Mouse (Mus musculus) neural tube, embryonic 13.5 days (tissue): ENCODE data around the gene Slc1a4. TPM values are rescaled to one million over a fixed set of nuclear protein-coding genes. Genes with fewer than 3 reads are reported as not detected.
A peak's percentile ranks its signal among the peaks of the same experiment; 100 is the strongest.

Experiments
- ATAC-seq: fragments of 200-750 bp; cut with Nextera tagmentation; 2 replicates; pipeline ENCODE4 v1.8.0; 2017; ENCODE audit warnings: low read depth, mild to moderate bottlenecking, moderate TSS enrichment, moderate library complexity
- H3K27ac ChIP-seq: fragments of 300-500 bp; sonication (generic); replicated peaks from 2 replicates; pipeline ENCODE4 v1.5.1; 2015; ENCODE audit warnings: moderate library complexity, mild to moderate bottlenecking, inconsistent platforms
- H3K27me3 ChIP-seq: fragments of 300-500 bp; sonication (generic); 2 replicates; pipeline ENCODE4 v1.6.1; 2015; ENCODE audit warnings: mild to moderate bottlenecking, inconsistent platforms
- H3K36me3 ChIP-seq: fragments of 300-500 bp; sonication (generic); 2 replicates; pipeline ENCODE4 v1.6.1; 2015; ENCODE audit warnings: mild to moderate bottlenecking, inconsistent platforms
- H3K4me1 ChIP-seq: fragments of 300-500 bp; sonication (generic); replicated peaks from 2 replicates; pipeline ENCODE4 v1.6.1; 2015; ENCODE audit warnings: inconsistent platforms
- H3K4me2 ChIP-seq: fragments of 300-500 bp; sonication (generic); 2 replicates; pipeline ENCODE4 v1.6.1; 2015; ENCODE audit warnings: inconsistent platforms, mild to moderate bottlenecking, moderate library complexity
- H3K4me3 ChIP-seq: fragments of 300-500 bp; sonication (generic); 2 replicates; pipeline ENCODE4 v1.5.1; 2015; ENCODE audit warnings: mild to moderate bottlenecking, inconsistent platforms
- H3K9ac ChIP-seq: fragments of 300-500 bp; sonication (generic); 2 replicates; pipeline ENCODE4 v1.6.1; 2015; ENCODE audit warnings: moderate library complexity, mild to moderate bottlenecking, inconsistent platforms
- H3K9me3 ChIP-seq: fragments of 300-500 bp; sonication (generic); 2 replicates; pipeline ENCODE4 v1.6.1; 2016; ENCODE audit warnings: inconsistent platforms
- WGBS: fragments of 180-500 bp; shearing (Covaris S2); methylation state at CpG from one replicate; pipeline ENCODE4 v1.1.7; 2015; 5-methylcytosine and 5-hydroxymethylcytosine counted together
- polyA plus RNA-seq: library from polyadenylated mRNA; unstranded; fragments of >200 nt; fragmentation: Nextera tagmentation; extraction: Ambion mirVana; gene quantifications from 2 replicates; pipeline ENCODE4 v1.2.1, GENCODE M21; 2015

Slc1a4 gene
- 37.6 and 41.2 TPM in 2 replicates for polyA plus RNA-seq

DNA sequence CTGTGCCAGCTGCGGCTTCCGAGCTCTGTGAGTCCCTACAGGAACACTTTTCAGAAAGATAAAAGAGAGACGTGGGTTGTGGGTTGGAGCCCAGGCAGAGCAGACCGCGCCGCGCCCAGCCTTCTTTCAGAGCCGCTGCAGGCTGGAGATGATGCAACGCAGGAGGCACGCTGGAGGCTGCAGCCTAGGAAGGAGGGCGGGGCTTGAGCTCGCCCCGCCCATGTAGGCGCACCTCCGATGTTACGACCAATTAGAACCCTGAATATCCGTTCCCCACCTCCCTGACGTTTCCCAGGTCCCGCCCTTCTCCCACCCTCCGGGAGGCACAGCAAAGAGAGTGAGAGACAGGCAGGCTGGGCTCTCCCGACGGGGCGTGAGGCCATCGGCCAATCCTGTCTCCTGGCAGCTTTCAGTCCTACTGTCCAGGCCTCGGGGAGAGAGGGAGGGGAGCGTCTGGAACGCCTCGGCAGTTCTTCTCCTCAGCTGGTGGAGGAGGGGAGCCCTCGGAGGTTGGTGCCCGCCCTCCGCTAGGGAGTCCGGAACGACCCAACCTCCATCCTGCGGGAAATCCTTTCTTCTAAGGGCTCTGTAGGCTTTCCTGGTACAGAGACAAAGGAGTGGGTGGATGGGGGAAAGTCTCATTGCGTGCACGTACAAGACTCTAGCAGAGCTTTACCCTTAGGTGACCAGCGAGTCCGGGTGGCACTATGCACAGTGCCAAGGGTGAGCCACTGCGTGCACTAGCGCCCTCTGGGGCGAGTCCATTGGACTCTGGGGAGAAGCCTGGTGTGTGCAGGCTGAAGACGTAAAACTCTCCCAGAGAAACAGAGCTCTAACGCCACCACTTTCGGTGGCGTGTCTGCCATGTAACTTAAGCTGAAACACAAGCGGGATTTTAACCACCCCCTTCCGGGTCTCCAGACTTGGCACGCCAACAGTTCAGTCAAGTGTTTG, at the start of gene Slc1a4:
Gene Slc1a4 (minus strand): TSS at position 153 of the 954 bp plus-strand sequence.
- peak; percentile 99 for ATAC-seq

DNA sequence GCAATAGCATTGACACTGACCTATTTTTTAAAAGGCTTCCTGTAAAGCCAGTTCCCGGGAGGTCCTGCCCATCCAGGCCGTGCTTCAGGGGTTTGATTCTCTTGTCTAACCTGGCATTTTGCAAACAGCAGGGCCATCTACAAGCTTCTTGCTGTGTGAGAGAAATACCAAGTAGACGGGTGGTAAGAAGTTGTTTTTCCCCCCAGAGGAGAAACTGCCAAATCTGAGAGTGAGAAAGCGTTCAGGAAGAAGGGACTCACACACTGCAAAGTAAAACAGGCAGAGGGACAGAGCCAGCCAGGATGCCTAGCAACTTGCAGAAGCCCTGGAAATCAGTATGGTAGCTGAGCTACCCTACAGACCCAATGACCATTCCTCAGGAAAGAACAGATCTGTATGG, 47.6 kb upstream of the Slc1a4 start:
- no peak overlapping the region for H3K4me3 ChIP-seq
- H3K9me3 ChIP-seq, result no peaks in the 10 kb centered on the region
- H3K4me1 ChIP-seq, result no peaks in the 10 kb centered on the region
- H3K4me2 ChIP-seq, result no peak overlapping the region
- H3K36me3 ChIP-seq, result no peaks in the 10 kb centered on the region
- no peaks in the 10 kb centered on the region for H3K27me3 ChIP-seq
- H3K27ac ChIP-seq, result no peak overlapping the region
- 81% methylated on average over 4 of the region's 4 CpGs for WGBS
- no peak overlapping the region for H3K9ac ChIP-seq
- ATAC-seq, result no peak

More for the DNA sequence above, at the start of gene Slc1a4:
- H3K4me3 ChIP-seq, result peak within 1 kb of the TSS; percentile 71
- no peaks in the 10 kb centered on the region for H3K9me3 ChIP-seq
- peak within 1 kb of the TSS; percentile 97 for H3K27ac ChIP-seq
- under 1% methylated on average over 48 of the region's 48 CpGs for WGBS
- peaks cover 34% of the 10 kb centered on the region for H3K4me1 ChIP-seq
- peak within 1 kb of the TSS; percentile 82 for H3K4me2 ChIP-seq
- H3K27me3 ChIP-seq, result no peaks in the 10 kb centered on the region
- no peaks in the 10 kb centered on the region for H3K36me3 ChIP-seq
- peak within 1 kb of the TSS; percentile 84 for H3K9ac ChIP-seq

DNA sequence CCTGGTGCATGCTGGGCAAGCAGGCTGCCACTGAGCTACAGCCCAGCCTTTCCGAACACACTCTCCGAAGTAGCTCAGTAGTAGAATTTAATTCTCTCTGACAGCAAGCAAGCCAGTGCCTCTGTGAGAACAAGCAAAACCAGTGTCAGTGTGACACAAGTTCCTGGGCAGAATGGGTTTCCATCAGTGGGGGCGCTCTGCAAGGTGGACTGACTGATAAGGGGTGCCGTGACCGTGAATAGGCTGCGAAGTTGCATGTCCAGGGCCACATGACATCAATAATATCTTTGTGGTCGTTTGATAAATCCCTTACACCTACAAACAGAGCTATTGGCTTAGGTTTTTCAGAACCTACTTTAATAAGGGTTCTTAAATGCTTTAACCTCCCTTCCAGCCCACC, 44.1 kb upstream of the Slc1a4 start:
- Histone ChIP-seq H3K27me3 (no peaks in the 10 kb centered on the region), H3K27ac (no peak overlapping the region), H3K9ac (no peak overlapping the region), H3K4me2 (no peak overlapping the region), H3K4me3 (no peak overlapping the region), H3K36me3 (no peaks in the 10 kb centered on the region), H3K4me1 (no peaks in the 10 kb centered on the region), H3K9me3 (no peaks in the 10 kb centered on the region)
- 89% methylated on average over 7 of the region's 7 CpGs for WGBS
- ATAC-seq, result no peak

DNA sequence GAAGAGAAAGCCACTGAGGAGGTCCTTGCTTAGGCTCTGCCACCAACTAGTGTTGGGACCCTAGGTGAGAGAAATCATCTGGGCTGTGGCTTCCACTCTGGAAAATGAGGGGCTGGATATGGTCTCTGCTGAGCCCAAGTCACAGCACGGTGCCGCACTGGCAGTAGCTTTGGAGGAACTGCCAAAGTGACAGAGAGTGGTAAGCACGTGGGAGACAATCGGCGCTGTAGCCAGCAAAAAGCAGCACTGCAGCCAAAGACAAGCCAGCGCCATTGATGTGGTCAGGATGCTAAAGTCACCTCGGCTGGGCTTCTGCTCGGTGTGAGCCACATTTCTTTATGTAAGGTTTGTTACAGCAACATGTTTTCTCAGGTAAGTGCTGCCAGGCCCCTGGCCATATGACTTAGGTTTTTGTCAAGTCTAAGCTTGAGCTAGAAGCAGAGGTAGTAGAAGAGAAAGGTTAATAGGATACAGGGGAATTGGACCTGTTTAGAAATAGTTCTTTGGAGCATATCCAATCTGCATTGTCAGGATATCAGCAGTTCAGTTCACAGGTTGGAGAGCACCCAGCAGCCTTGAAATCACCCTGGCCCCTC, 40.2 kb upstream of the Slc1a4 start:
- H3K9ac ChIP-seq, result no peak overlapping the region
- H3K27me3 ChIP-seq, result no peaks in the 10 kb centered on the region
- H3K4me2 ChIP-seq, result no peak overlapping the region
- ATAC-seq, result no peak
- H3K4me3 ChIP-seq, result no peak overlapping the region
- H3K9me3 ChIP-seq, result no peaks in the 10 kb centered on the region
- H3K27ac ChIP-seq, result no peak overlapping the region
- H3K36me3 ChIP-seq, result no peaks in the 10 kb centered on the region
- WGBS, result 79% methylated on average over 8 of the region's 8 CpGs
- no peaks in the 10 kb centered on the region for H3K4me1 ChIP-seq

DNA sequence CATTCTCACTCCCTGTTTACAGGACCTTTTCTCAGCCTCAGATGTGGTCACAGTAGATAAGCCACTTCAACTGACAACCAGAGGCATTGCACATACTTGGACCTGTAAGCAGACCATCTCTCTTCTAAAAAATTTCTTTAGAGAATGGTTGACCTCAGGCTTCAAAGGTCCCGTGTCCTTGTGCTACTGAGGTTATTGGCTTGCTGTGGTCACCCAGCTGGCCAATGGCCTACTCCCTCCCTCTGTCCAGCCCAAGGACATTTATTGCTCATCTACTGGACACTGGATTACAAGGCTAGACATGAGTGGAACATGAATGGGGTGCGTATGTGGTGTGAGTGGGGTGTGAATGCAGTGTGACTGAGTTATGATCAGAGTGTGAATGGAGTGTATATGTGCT, 38.0 kb upstream of the Slc1a4 start:
- H3K27me3 ChIP-seq, result no peaks in the 10 kb centered on the region
- no peaks in the 10 kb centered on the region for H3K36me3 ChIP-seq
- no peaks in the 10 kb centered on the region for H3K9me3 ChIP-seq
- no peak overlapping the region for H3K9ac ChIP-seq
- H3K27ac ChIP-seq, result no peak overlapping the region
- 95% methylated on average over 2 of the region's 2 CpGs for WGBS
- H3K4me3 ChIP-seq, result no peak overlapping the region
- no peaks in the 10 kb centered on the region for H3K4me1 ChIP-seq
- no peak overlapping the region for H3K4me2 ChIP-seq
- no peak for ATAC-seq

DNA sequence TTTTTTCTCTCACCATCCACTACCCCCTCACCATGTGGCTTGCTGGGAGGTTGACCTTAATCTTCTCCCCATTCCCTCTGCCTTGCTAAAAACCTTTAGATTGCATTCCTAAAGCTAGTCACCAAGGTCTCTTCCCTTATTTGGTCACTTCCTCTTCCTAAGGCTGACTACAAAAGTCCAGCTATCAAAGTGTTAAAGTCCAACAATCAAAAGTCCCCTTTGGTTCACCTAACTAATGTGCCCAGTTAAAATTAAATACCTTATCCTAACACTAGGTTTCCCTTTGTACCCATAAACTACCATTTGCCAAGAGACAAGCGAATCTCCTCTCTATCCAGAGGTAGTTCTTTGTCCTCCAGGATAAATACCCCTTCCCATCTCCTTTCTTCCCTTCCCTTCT, 33.9 kb upstream of the Slc1a4 start:
- H3K27ac ChIP-seq, result no peak overlapping the region

DNA sequence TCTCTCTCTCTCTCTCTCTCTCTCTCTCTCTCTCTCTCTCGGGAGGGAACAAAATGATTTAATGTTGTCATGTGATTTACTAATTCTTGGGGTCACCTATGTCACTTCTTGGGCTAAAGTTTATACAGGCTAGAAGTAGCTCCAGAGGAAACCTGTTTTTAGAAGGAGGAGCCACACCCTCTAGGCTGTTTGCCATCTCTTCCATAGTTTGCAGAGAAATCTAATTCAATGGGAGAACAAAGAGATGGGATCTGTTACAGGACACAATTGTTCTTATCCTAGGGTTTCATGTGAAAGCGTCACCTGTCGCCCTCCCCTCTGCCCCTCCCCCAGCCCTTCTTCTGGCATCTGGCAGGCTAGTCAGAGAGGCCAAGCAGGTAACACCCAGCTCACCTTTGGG, 28.8 kb upstream of the Slc1a4 start:
- Histone ChIP-seq H3K9ac (no peak overlapping the region), H3K4me3 (no peak overlapping the region), H3K9me3 (no peaks in the 10 kb centered on the region), H3K4me1 (no peaks in the 10 kb centered on the region), H3K27me3 (no peaks in the 10 kb centered on the region), H3K4me2 (no peak overlapping the region), H3K36me3 (no peaks in the 10 kb centered on the region), H3K27ac (no peak overlapping the region)
- 72% methylated on average over 3 of the region's 3 CpGs for WGBS
- ATAC-seq, result no peak

More for the DNA sequence above, 33.9 kb upstream of the Slc1a4 start:
- Histone ChIP-seq H3K4me1 (no peaks in the 10 kb centered on the region), H3K27me3 (no peaks in the 10 kb centered on the region), H3K9ac (no peak overlapping the region), H3K36me3 (no peaks in the 10 kb centered on the region), H3K4me3 (no peak overlapping the region), H3K4me2 (no peak overlapping the region), H3K9me3 (no peaks in the 10 kb centered on the region)
- WGBS, result 78% methylated on average over 1 of the region's 1 CpGs
- ATAC-seq, result no peak

DNA sequence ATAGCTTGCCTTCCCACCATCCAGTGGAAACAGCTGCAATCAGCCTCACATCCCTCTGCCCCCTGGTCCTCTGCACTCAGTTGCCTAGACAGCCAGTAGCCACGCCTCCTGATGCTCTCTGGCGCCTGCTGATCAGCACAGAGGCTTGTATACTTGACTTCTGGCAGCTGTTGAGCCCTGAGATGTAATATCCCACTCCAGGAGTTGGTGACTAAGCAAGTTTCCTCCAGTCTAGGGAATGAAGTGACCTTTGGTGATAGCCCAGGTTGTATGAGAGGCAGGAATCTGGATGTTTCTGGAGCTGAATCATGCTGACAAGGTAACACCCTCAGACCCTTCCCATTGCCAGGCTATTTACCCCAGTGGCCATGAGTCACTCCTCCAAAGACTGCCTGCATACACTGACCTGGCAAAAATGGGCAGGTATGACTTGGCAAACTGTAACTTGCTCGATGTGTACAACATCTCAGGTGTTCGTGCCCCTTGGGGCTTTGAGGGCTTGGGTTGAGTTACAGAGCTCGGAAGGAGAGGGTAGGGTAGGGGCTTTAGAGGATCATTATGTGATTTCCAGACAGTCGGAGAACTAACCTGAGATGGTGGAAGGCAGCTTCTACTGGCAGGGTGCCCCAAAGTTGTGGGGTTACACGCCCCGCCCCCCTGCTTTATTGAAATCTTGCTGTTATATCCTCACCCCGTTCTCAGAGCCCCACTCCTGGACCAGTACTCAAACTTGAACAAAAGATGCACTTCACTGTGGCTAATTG, 25.4 kb upstream of the Slc1a4 start:
- no peaks in the 10 kb centered on the region for H3K36me3 ChIP-seq
- 68% methylated on average over 9 of the region's 9 CpGs for WGBS
- no peak overlapping the region for H3K9ac ChIP-seq
- H3K4me2 ChIP-seq, result no peak overlapping the region
- H3K9me3 ChIP-seq, result no peaks in the 10 kb centered on the region
- H3K27ac ChIP-seq, result no peak overlapping the region
- H3K4me3 ChIP-seq, result no peak overlapping the region
- no peaks in the 10 kb centered on the region for H3K27me3 ChIP-seq
- no peak for ATAC-seq
- H3K4me1 ChIP-seq, result no peaks in the 10 kb centered on the region

DNA sequence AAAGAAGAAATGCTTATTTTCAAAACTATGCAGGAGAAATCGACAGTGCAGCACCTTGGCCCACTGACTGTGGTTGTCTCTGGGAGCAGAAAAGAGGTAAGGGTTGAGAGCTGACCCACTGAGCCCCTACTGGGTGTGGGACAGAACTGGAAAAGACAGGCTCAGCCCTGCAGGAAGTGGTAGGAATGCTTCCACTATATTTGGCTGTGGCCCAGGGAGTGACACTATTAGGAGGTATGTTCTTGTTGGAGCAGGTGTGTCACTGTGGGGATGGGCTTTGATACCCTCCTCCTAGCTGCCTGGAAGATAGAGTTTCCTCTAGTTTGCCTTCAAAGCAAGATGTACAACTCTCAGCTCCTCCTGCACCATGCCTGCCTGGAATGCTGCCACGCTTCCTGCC, 16.0 kb upstream of the Slc1a4 start:
- 0 out of 2 replicates have a peak, but pooled peaks cover 4% of the 10 kb centered on the region for H3K9me3 ChIP-seq
- H3K27me3 ChIP-seq, result no peaks in the 10 kb centered on the region
- no peak overlapping the region for H3K4me2 ChIP-seq
- no peaks in the 10 kb centered on the region for H3K36me3 ChIP-seq
- no peak overlapping the region for H3K27ac ChIP-seq
- H3K4me3 ChIP-seq, result no peak overlapping the region
- no peak overlapping the region for H3K9ac ChIP-seq
- 94% methylated on average over 2 of the region's 2 CpGs for whole genome bisulfite sequencing
- H3K4me1 ChIP-seq, result no peaks in the 10 kb centered on the region
- no peak for ATAC-seq

DNA sequence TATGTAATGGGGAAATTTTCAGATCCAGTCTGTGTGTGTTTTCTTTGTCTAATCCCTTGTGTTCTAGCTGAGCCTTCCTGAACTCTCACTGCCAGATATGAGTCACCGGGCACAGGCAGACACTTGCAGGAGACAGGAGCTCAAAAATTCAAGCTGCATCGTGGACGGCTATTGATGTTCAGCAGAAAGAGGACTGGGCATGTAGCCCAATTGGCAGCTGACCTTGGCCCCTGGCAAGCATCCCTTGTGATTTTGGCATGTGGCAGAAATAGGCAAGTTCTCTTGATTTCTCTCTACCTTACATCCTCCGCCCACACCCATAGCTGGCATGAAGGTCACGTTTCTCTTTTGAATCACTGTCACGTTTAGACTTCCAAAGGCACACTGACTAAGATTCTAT, 15.0 kb upstream of the Slc1a4 start:
- Histone ChIP-seq H3K4me1 (no peaks in the 10 kb centered on the region), H3K4me3 (no peak overlapping the region), H3K27ac (no peak overlapping the region), H3K9me3 (0 out of 2 replicates have a peak, but pooled peaks cover 4% of the 10 kb centered on the region), H3K36me3 (no peaks in the 10 kb centered on the region), H3K27me3 (no peaks in the 10 kb centered on the region), H3K9ac (no peak overlapping the region), H3K4me2 (no peak overlapping the region)
- WGBS, result 75% methylated on average over 6 of the region's 6 CpGs
- ATAC-seq, result no peak

DNA sequence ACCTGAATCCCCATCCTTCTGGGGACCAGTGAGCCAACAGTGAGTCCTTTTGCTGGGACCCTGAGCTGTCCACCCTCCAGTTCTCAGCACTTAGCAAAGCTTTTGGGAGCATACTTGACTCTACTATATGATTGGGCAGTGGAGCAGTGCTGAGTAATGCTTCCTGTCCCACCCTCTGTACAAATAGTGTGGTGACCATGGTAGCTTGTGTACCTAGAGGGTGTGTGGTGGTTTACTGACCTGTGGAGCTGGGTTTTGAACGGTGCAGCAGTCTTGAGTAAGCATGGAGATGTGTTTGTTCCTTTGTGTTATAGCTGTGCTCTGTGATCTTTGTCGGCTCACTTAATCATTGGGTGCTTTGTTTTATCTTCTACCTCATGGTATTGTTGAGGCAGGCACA, 13.9 kb upstream of the Slc1a4 start:
- 87% methylated on average over 2 of the region's 2 CpGs for WGBS
- Histone ChIP-seq H3K4me1 (no peaks in the 10 kb centered on the region), H3K4me3 (no peak overlapping the region), H3K27me3 (no peaks in the 10 kb centered on the region), H3K4me2 (no peak overlapping the region), H3K9ac (no peak overlapping the region), H3K9me3 (0 out of 2 replicates have a peak, but pooled peaks cover 4% of the 10 kb centered on the region), H3K36me3 (no peaks in the 10 kb centered on the region), H3K27ac (no peak overlapping the region)
- no peak for ATAC-seq

DNA sequence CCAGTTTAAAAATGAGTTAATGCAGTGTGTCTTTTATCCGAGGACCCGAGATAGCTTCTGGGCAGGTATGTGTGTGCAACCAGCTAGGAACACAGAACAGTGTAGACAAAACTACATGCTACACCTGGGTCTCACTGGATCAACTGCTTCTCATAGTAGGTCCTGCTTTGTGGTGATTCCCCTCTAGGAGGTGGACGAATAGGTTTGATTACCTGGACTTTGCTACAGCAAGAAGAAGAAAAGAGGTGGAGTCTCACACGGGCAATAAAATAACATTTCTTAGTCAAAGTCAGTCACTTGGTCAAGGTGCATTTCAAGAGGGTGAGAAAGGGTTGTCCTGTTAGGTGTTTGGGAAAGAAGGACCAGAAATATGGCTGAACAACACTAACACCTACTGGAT, 11.4 kb upstream of the Slc1a4 start:
- no peaks in the 10 kb centered on the region for H3K27me3 ChIP-seq
- H3K36me3 ChIP-seq, result no peaks in the 10 kb centered on the region
- no peak overlapping the region for H3K4me2 ChIP-seq
- no peak for ATAC-seq
- H3K4me3 ChIP-seq, result no peak overlapping the region
- H3K27ac ChIP-seq, result no peak overlapping the region
- H3K4me1 ChIP-seq, result no peaks in the 10 kb centered on the region
- H3K9ac ChIP-seq, result no peak overlapping the region
- 91% methylated on average over 4 of the region's 4 CpGs for WGBS
- H3K9me3 ChIP-seq, result 0 out of 2 replicates have a peak, but pooled peaks cover 4% of the 10 kb centered on the region
